Mouse (Mus musculus) hindbrain, embryonic 15.5 days (tissue): ENCODE measurements around the gene Mbd3. TPM values are rescaled to one million over a fixed set of nuclear protein-coding genes. Genes with fewer than 3 reads are reported as not detected.
A peak's percentile ranks its signal among the peaks of the same experiment; 100 is the strongest.
"Not testable (repeated sequence)": the region's sequence is repeated elsewhere in the genome, so short reads cannot be mapped to it uniquely, and the experiment has no call there.

Experiments
- ATAC-seq: fragments of 200-750 bp; cut with Nextera tagmentation; 2 replicates; pipeline ENCODE4 v1.8.0; 2017; ENCODE audit warnings: low read depth, moderate number of reproducible peaks, moderate TSS enrichment; ENCODE audit not compliant: low FRiP score
- H3K27ac ChIP-seq: fragments of 300-500 bp; sonication (generic); replicated peaks from 2 replicates; pipeline ENCODE4 v1.5.1; 2015; ENCODE audit warnings: mild to moderate bottlenecking, inconsistent platforms
- H3K27me3 ChIP-seq: fragments of 300-500 bp; sonication (generic); 2 replicates; pipeline ENCODE4 v1.6.1; 2015; ENCODE audit warnings: control low read depth, inconsistent platforms
- H3K36me3 ChIP-seq: fragments of 300-500 bp; sonication (generic); 2 replicates; pipeline ENCODE4 v1.6.1; 2015; ENCODE audit warnings: control low read depth, inconsistent platforms
- H3K4me1 ChIP-seq: fragments of 300-500 bp; sonication (generic); replicated peaks from 2 replicates; pipeline ENCODE4 v1.6.1; 2015; ENCODE audit warnings: control low read depth, inconsistent platforms
- H3K4me2 ChIP-seq: fragments of 300-500 bp; sonication (generic); 2 replicates; pipeline ENCODE4 v1.6.1; 2015; ENCODE audit warnings: moderate library complexity, mild to moderate bottlenecking, inconsistent platforms
- H3K4me3 ChIP-seq: fragments of 300-500 bp; sonication (generic); 2 replicates; pipeline ENCODE4 v1.5.1; 2015; ENCODE audit warnings: mild to moderate bottlenecking, inconsistent platforms
- H3K9ac ChIP-seq: fragments of 300-500 bp; sonication (generic); 2 replicates; pipeline ENCODE4 v1.6.1; 2015; ENCODE audit warnings: inconsistent platforms
- H3K9me3 ChIP-seq: fragments of 300-500 bp; sonication (generic); 2 replicates; pipeline ENCODE4 v1.6.1; 2016; ENCODE audit warnings: control low read depth, inconsistent platforms
- WGBS: fragments of 180-500 bp; shearing (Covaris S2); methylation state at CpG from one replicate; pipeline ENCODE4 v1.1.7; 2015; 5-methylcytosine and 5-hydroxymethylcytosine counted together
- polyA plus RNA-seq: library from polyadenylated mRNA; unstranded; fragments of >200 nt; fragmentation: Nextera tagmentation; extraction: Ambion mirVana; gene quantifications from 2 replicates; pipeline ENCODE4 v1.2.1, GENCODE M21; 2015

The Mbd3 gene
- polyA plus RNA-seq, 1 experiment from 2014 or later, result 229 TPM

GRCm38 (mm10) chr10:80356001-80356682, 43.2 kb downstream of the Mbd3 start, which contains the start of gene Plk5:
TSS of gene Plk5 (plus strand) at chr10:80356459.
- under 1% methylated on average over 47 of the region's 53 CpGs for WGBS
- Histone ChIP-seq H3K4me3 (peak within 1 kb of the TSS; percentile 40), H3K27me3 (peaks cover 86% of the 10 kb centered on the region), H3K27ac (no peak within 1 kb of the TSS), H3K9me3 (no peaks in the 10 kb centered on the region), H3K36me3 (no peaks in the 10 kb centered on the region), H3K4me1 (peaks cover 29% of the 10 kb centered on the region), H3K4me2 (peak within 1 kb of the TSS; percentile 73), H3K9ac (peak within 1 kb of the TSS; percentile 25)
- ATAC-seq, result no peak

DNA sequence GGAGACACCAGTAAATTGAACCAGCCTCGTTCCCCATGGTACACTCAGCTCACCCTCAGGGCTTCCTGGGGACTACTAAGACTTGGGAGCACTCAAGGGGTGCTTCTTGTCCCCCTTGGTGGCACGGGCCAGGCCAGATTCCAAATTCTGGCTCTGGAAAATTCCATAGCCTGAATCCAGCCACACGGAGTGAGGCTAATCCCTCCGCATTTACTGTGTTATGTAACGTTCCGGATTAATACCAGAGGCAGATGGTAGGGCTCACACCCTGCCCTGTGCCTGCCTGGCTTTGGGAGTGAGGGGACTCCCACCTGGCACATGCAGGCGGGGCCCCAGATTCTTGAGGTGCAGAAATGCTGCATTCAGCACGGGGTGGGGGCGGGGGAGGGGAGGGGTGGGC, 43.9 kb downstream of the Mbd3 start:
- Histone ChIP-seq H3K9ac (no peak overlapping the region), H3K36me3 (no peaks in the 10 kb centered on the region), H3K4me2 (no peak overlapping the region), H3K4me3 (no peak overlapping the region), H3K27ac (no peak overlapping the region), H3K4me1 (peaks cover 29% of the 10 kb centered on the region), H3K9me3 (no peaks in the 10 kb centered on the region), H3K27me3 (peaks cover 93% of the 10 kb centered on the region)
- 9% methylated on average over 9 of the region's 9 CpGs for WGBS
- no peak for ATAC-seq

GRCm38 (mm10) chr10:80352727-80353126, 46.6 kb downstream of the Mbd3 start:
- Histone ChIP-seq H3K27me3 (peaks cover 95% of the 10 kb centered on the region), H3K4me3 (no peak overlapping the region), H3K4me1 (peaks cover 34% of the 10 kb centered on the region), H3K36me3 (no peaks in the 10 kb centered on the region), H3K4me2 (no peak overlapping the region), H3K9me3 (no peaks in the 10 kb centered on the region), H3K27ac (no peak overlapping the region), H3K9ac (no peak overlapping the region)
- 77% methylated on average over 8 of the region's 8 CpGs for WGBS
- no peak for ATAC-seq

DNA sequence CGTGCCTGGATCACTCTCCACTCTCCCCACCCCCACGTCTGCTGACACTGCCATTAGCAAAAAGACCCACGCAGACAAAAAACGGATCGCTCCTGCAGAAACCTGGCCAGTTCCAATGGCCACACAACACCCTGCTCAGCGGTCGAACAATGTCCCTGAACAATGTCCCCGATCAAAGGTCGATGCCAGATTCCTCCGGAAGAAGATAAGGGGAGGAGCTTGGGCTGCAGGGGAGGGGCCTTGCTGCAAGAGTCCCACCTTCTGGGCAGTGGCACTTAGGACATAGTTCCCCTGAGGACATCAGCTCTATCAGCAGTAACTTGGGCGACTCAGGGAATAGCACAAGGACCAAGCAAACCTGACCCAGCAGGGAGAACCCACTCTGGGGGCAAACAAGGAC, 47.5 kb downstream of the Mbd3 start:
- Histone ChIP-seq H3K27me3 (peaks cover 94% of the 10 kb centered on the region), H3K27ac (no peak overlapping the region)
- 23% methylated on average over 11 of the region's 11 CpGs for WGBS

DNA sequence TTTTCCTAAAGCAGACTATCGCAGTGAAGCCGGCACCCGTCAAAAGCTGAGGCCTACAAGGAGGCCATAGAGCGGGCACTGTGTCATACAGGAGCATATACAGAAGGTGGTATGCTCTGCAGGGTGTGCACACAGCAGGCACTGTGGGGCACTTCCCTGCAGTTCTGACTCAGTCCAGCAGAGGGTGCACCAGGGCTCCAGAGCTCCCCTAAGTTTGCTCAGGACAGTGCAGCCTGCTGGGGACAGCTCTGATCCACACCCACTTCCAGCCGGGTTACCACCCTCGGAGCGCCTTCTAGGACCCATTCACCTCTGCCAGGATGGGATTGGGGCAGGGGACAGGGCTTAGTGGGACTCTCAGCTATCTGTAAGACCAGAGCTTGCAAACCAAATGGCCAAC, 49.1 kb downstream of the Mbd3 start:
- Histone ChIP-seq H3K4me1 (peaks cover 19% of the 10 kb centered on the region), H3K4me3 (no peak overlapping the region), H3K36me3 (no peaks in the 10 kb centered on the region), H3K27me3 (peaks cover 92% of the 10 kb centered on the region), H3K4me2 (no peak overlapping the region), H3K9me3 (no peaks in the 10 kb centered on the region), H3K27ac (no peak overlapping the region), H3K9ac (no peak overlapping the region)
- under 1% methylated on average over 7 of the region's 7 CpGs for WGBS
- ATAC-seq, result peak; percentile 67; the same call in 1 of the 2 replicates

More for the DNA sequence above, 47.5 kb downstream of the Mbd3 start:
- peaks cover 33% of the 10 kb centered on the region for H3K4me1 ChIP-seq
- H3K9me3 ChIP-seq, result no peaks in the 10 kb centered on the region
- no peak overlapping the region for H3K9ac ChIP-seq
- no peak overlapping the region for H3K4me2 ChIP-seq
- ATAC-seq, result no peak
- no peak overlapping the region for H3K4me3 ChIP-seq
- H3K36me3 ChIP-seq, result no peaks in the 10 kb centered on the region

DNA sequence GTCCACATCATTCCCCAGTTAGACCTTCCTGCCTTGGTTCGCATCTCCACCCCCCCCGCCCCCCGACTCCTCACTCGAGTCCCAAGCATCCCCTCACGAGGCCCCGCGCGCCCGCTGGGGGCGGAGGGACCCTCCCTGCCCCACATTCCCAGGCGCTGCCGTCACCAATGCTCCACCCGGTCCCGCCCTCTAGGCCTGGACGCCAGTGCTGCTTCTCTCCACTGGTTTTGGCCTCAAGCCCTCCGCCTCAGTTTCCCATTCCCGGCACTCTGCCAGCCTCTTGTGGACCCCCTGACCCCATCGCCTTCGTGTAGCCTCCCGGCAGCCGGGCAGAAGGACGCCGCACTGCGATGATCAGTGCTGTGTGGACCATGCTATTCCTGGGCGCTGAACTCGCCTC, 50.4 kb downstream of the Mbd3 start:
- Histone ChIP-seq H3K9me3 (no peaks in the 10 kb centered on the region), H3K4me1 (peaks cover 19% of the 10 kb centered on the region), H3K9ac (no peak overlapping the region), H3K4me3 (no peak overlapping the region), H3K27me3 (peaks cover 93% of the 10 kb centered on the region), H3K36me3 (no peaks in the 10 kb centered on the region), H3K4me2 (peak overlapping the region; percentile 39; the same call in 1 of the 2 replicates), H3K27ac (no peak overlapping the region)
- WGBS, result 13% methylated on average over 26 of the region's 26 CpGs
- ATAC-seq, result no peak

GRCm38 (mm10) chr10:80348244-80348781, 51.0 kb downstream of the Mbd3 start, which contains the start of gene Adamtsl5:
TSS of gene Adamtsl5 (minus strand) at chr10:80348412.
- H3K4me3 ChIP-seq, result 0 out of 2 replicates have a peak within 1 kb of the TSS, but pooled peaks have one; percentile 9
- ATAC-seq, result no peak
- under 1% methylated on average over 40 of the region's 42 CpGs for WGBS

DNA sequence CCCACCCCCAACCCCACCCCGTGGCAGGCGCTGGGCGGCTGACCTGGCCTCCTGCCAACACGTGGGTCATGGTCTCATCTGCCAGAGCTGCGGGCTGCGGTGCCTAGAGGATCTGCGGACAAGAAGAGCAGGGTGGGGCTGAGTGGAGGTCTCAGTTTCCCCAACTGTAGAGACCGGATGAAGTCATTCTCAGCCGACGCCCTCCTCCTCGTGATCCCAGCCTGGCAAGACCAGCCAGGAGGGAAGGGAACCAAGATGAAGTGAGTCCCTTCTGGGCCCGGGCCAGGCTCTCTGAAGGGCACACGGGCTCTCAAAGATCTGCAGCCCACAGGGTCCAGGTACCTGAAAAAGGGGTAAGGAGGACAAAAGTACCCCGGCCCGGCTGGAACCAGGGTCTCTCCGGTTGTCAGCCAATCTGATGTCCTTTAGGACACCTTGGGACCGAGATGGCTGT, 51.8 kb downstream of the Mbd3 start:
- Histone ChIP-seq H3K27ac (no peak overlapping the region), H3K4me2 (no peak overlapping the region), H3K4me1 (peaks cover 31% of the 10 kb centered on the region), H3K36me3 (no peaks in the 10 kb centered on the region), H3K9me3 (no peaks in the 10 kb centered on the region), H3K4me3 (no peak overlapping the region), H3K27me3 (peaks cover 96% of the 10 kb centered on the region), H3K9ac (no peak overlapping the region)
- 13% methylated on average over 17 of the region's 17 CpGs for WGBS
- no peak for ATAC-seq

More at GRCm38 (mm10) chr10:80348244-80348781, 51.0 kb downstream of the Mbd3 start, which contains the start of gene Adamtsl5:
- Histone ChIP-seq H3K4me2 (peak within 1 kb of the TSS; percentile 39), H3K27ac (no peak within 1 kb of the TSS), H3K9ac (no peak within 1 kb of the TSS), H3K36me3 (no peaks in the 10 kb centered on the region), H3K9me3 (no peaks in the 10 kb centered on the region), H3K4me1 (peaks cover 23% of the 10 kb centered on the region), H3K27me3 (peaks cover 95% of the 10 kb centered on the region)

DNA sequence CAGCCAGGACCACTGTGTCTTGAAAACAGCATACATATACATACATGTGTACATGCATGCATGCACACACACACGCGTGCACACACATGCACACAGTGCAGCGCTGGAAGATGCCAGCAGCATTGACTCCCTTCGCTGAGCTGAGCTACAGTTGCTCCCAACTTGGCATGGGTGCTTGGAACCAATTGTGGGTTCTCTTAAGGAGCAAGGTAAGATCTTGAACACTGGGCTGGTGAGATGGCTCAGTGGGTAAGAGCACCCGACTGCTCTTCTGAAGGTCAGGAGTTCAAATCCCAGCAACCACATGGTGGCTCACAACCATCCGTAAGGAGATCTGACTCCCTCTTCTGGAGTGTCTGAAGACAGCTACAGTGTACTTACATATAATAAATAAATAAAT, 53.4 kb downstream of the Mbd3 start:
- H3K9me3 ChIP-seq, H3K4me2 ChIP-seq, H3K9ac ChIP-seq, H3K36me3 ChIP-seq, ATAC-seq, H3K27ac ChIP-seq, H3K4me3 ChIP-seq: not testable (repeated sequence)
- Histone ChIP-seq H3K27me3 (peaks cover 96% of the 10 kb centered on the region), H3K4me1 (peaks cover 41% of the 10 kb centered on the region)
- WGBS, result 77% methylated on average over 6 of the region's 6 CpGs

DNA sequence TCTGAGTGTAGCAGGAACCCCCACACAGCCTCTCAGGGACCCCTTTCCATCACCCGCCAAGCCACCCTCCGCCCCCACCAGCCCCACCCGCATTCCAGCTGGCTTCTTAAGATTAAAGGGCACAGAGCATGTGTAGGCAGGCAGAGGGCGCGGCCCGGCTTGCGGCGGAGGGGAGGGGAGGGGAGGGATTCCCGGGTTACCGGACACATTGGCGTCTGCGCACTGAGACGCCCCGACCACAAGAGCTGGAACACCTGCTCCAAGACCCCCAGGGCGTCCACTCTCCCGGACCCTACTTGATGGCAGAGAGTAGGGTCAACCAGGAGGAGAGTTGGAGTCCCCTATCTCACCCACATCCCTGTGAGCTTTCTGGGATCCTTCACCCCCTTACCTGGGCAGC, 54.2 kb downstream of the Mbd3 start:
- H3K4me2 ChIP-seq, result no peak overlapping the region
- no peaks in the 10 kb centered on the region for H3K9me3 ChIP-seq
- H3K4me3 ChIP-seq, result no peak overlapping the region
- H3K27me3 ChIP-seq, result peaks cover 97% of the 10 kb centered on the region
- H3K36me3 ChIP-seq, result no peaks in the 10 kb centered on the region
- no peak overlapping the region for H3K27ac ChIP-seq
- no peak for ATAC-seq
- WGBS, result 3% methylated on average over 13 of the region's 16 CpGs
- no peak overlapping the region for H3K9ac ChIP-seq
- peaks cover 41% of the 10 kb centered on the region for H3K4me1 ChIP-seq

DNA sequence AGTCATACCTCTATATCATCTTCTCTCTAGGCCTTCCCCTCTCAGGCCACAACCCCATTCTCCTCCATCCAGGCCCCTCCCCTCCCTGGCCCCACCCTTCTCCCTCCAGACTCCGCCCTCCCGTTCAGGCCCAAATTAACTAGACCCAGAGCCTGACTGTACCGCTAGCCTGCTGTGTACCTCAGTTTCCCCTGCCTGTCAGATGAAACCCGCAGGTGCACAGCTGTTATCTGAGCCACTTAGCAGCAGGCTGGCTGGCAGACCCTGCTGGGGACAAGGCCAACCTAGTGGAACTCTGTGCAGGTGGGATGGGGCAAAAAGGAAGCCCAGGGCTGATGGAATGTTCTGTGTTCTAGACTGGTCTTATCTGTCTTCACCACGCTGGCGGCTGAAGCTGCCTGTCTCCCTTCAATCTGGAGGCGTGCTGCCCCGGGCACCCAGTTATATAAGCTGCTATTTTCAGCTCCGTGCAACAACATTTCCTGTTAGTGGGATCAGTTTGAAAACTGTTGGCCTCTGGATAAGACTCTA, 55.2 kb downstream of the Mbd3 start:
- Histone ChIP-seq H3K4me1 (peaks cover 41% of the 10 kb centered on the region), H3K36me3 (no peaks in the 10 kb centered on the region), H3K4me3 (no peak overlapping the region), H3K9me3 (no peaks in the 10 kb centered on the region), H3K4me2 (no peak overlapping the region), H3K9ac (no peak overlapping the region), H3K27me3 (peaks cover 88% of the 10 kb centered on the region), H3K27ac (no peak overlapping the region)
- no peak for ATAC-seq
- WGBS, result 43% methylated on average over 9 of the region's 9 CpGs

DNA sequence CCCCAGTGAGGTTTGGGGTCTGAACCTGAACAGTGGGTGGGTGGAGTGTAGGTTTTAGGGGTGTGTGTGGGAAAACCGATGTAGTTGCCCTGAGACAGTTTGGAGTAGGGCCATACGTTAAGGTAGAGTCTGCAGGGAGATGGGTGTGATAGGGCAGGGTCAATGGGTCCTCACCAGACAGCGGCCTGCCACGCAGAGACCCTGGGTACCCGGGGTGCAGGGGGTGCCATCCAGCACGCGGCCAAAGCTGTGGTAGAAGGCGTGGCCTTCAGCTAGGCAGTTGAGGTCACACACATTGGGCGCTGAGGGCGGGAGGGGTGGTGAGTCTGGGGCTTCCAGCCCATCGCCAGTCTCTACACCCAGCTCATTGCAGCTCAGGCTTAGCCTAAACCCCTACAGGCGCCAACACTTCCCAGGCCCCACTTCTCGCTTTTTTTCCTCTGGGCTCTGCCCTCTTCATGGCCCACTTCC, 55.9 kb downstream of the Mbd3 start:
- WGBS, result 24% methylated on average over 12 of the region's 13 CpGs
- Histone ChIP-seq H3K9ac (no peak overlapping the region), H3K27me3 (peaks cover 80% of the 10 kb centered on the region)

More for the DNA sequence above, 55.9 kb downstream of the Mbd3 start:
- ATAC-seq, result peak; percentile 21; the same call in 1 of the 2 replicates
- Histone ChIP-seq H3K36me3 (no peaks in the 10 kb centered on the region), H3K4me3 (peak overlapping the region; percentile 32), H3K9me3 (no peaks in the 10 kb centered on the region), H3K4me2 (peak overlapping the region; percentile 56), H3K4me1 (peaks cover 36% of the 10 kb centered on the region), H3K27ac (no peak overlapping the region)
